Mouse (Mus musculus) heart, embryonic 16.5 days (tissue): ENCODE measurements at regions not wholly inside any gene's neighbourhood (a gene's known extent, or its start where the extent isn't known, plus 50 kb on each side); places are given as distances from the start of the nearest gene placed in this dataset.

Source experiments
- ATAC-seq: fragments of 200-750 bp; cut with Nextera tagmentation; replicated peaks from 2 replicates; pipeline ENCODE4 v1.8.0; 2017; ENCODE audit warnings: moderate number of reproducible peaks; ENCODE audit not compliant: insufficient read depth, low FRiP score; ENCODE audit errors: extremely low read depth
- H3K27ac ChIP-seq: fragments of 300-500 bp; sonication (generic); 2 replicates; pipeline ENCODE4 v1.5.1; 2014; ENCODE audit warnings: mild to moderate bottlenecking, low read length, control low read depth, moderate library complexity
- H3K27me3 ChIP-seq: fragments of 300-500 bp; sonication (generic); 2 replicates; pipeline ENCODE4 v1.6.1; 2014; ENCODE audit warnings: low read length, mixed read lengths; ENCODE audit not compliant: control insufficient read depth, insufficient read depth
- H3K36me3 ChIP-seq: fragments of 300-500 bp; sonication (generic); 2 replicates; pipeline ENCODE4 v1.6.1; 2014; ENCODE audit not compliant: control insufficient read depth, insufficient read depth
- H3K4me1 ChIP-seq: fragments of 300-500 bp; sonication (generic); 2 replicates; pipeline ENCODE4 v1.6.1; 2014; ENCODE audit warnings: low read length, mixed read lengths; ENCODE audit not compliant: control insufficient read depth, insufficient read depth
- H3K4me2 ChIP-seq: fragments of 300-500 bp; sonication (generic); 2 replicates; pipeline ENCODE4 v1.6.1; 2014; ENCODE audit warnings: low read depth, mild to moderate bottlenecking, control low read depth, low read length
- H3K4me3 ChIP-seq: fragments of 300-500 bp; sonication (generic); 2 replicates; pipeline ENCODE4 v1.5.1; 2014; ENCODE audit warnings: mild to moderate bottlenecking, control low read depth, low read length
- H3K9ac ChIP-seq: fragments of 300-500 bp; sonication (generic); 2 replicates; pipeline ENCODE4 v1.6.1; 2014; ENCODE audit warnings: low read length, control low read depth
- H3K9me3 ChIP-seq: fragments of 300-500 bp; sonication (generic); replicated peaks from 2 replicates; pipeline ENCODE4 v1.6.1; 2016; ENCODE audit warnings: low read length; ENCODE audit not compliant: control insufficient read depth
- WGBS: fragments of 180-500 bp; shearing (Covaris S2); extraction: QIAGEN DNeasy Blood & Tissue Kit; methylation state at CpG from one replicate; pipeline ENCODE4 v1.1.7; 2014; 5-methylcytosine and 5-hydroxymethylcytosine counted together

- Histone ChIP-seq H3K27ac (no peak overlapping the region), H3K4me2 (no peak overlapping the region)
- ATAC-seq: no peak
These were observed 73.1 kb upstream of the Hnrnpk start for GRCm38 (mm10) chr13:58476033-58476830.

GRCm38 (mm10) chr13:58475495-58475894 lies 72.4 kb upstream of the Hnrnpk start:
- 48% methylated on average over 6 of the region's 6 CpGs for WGBS
- H3K9me3 ChIP-seq: no peaks in the 10 kb centered on the region
- H3K27me3 ChIP-seq: 0 out of 2 replicates have a peak, but pooled peaks cover 8% of the 10 kb centered on the region
- no peak overlapping the region for H3K27ac ChIP-seq
- no peak overlapping the region for H3K9ac ChIP-seq
- no peak for ATAC-seq
- H3K4me3 ChIP-seq: no peak overlapping the region
- no peak overlapping the region for H3K4me2 ChIP-seq
- peaks cover 5% of the 10 kb centered on the region; the same call in 1 of the 2 replicates for H3K4me1 ChIP-seq
- no peaks in the 10 kb centered on the region for H3K36me3 ChIP-seq

More at GRCm38 (mm10) chr13:58476033-58476830, 73.1 kb upstream of the Hnrnpk start:
- Histone ChIP-seq H3K4me3 (no peak overlapping the region), H3K4me1 (peaks cover 8% of the 10 kb centered on the region), H3K9ac (no peak overlapping the region), H3K9me3 (no peaks in the 10 kb centered on the region), H3K27me3 (0 out of 2 replicates have a peak, but pooled peaks cover 3% of the 10 kb centered on the region), H3K36me3 (no peaks in the 10 kb centered on the region)
- 55% methylated on average over 8 of the region's 9 CpGs for WGBS

GRCm38 (mm10) chr13:58472455-58472854 lies 69.3 kb upstream of the Hnrnpk start:
- Histone ChIP-seq H3K36me3 (no peaks in the 10 kb centered on the region), H3K27me3 (0 out of 2 replicates have a peak, but pooled peaks cover 8% of the 10 kb centered on the region), H3K9ac (no peak overlapping the region), H3K4me2 (no peak overlapping the region), H3K9me3 (peaks cover 7% of the 10 kb centered on the region), H3K4me1 (peaks cover 5% of the 10 kb centered on the region; the same call in 1 of the 2 replicates), H3K4me3 (no peak overlapping the region), H3K27ac (no peak overlapping the region)
- ATAC-seq: no peak
- 77% methylated on average over 14 of the region's 14 CpGs for WGBS

GRCm38 (mm10) chr13:58471704-58472103 lies 68.6 kb upstream of the Hnrnpk start:
- 0 out of 2 replicates have a peak, but pooled peaks cover 8% of the 10 kb centered on the region for H3K27me3 ChIP-seq
- peaks cover 5% of the 10 kb centered on the region; the same call in 1 of the 2 replicates for H3K4me1 ChIP-seq
- no peak for ATAC-seq
- H3K4me2 ChIP-seq: peak overlapping the region; percentile 62
- H3K9me3 ChIP-seq: peaks cover 7% of the 10 kb centered on the region
- H3K4me3 ChIP-seq: peak overlapping the region; percentile 52
- peak overlapping the region; percentile 45 for H3K9ac ChIP-seq
- H3K36me3 ChIP-seq: no peaks in the 10 kb centered on the region
- H3K27ac ChIP-seq: no peak overlapping the region
- 7% methylated on average over 16 of the region's 16 CpGs for WGBS

GRCm38 (mm10) chr13:58469731-58470130 lies 66.6 kb upstream of the Hnrnpk start:
- Histone ChIP-seq H3K9ac (no peak overlapping the region), H3K27ac (no peak overlapping the region), H3K4me1 (peaks cover 5% of the 10 kb centered on the region; the same call in 1 of the 2 replicates), H3K4me3 (no peak overlapping the region), H3K27me3 (0 out of 2 replicates have a peak, but pooled peaks cover 8% of the 10 kb centered on the region), H3K4me2 (no peak overlapping the region), H3K36me3 (no peaks in the 10 kb centered on the region), H3K9me3 (peaks cover 7% of the 10 kb centered on the region)
- ATAC-seq: no peak
- WGBS: 44% methylated on average over 6 of the region's 6 CpGs

- WGBS: 73% methylated on average over 10 of the region's 10 CpGs
These were observed 64.0 kb upstream of the Hnrnpk start for GRCm38 (mm10) chr13:58467097-58467642.

GRCm38 (mm10) chr13:58465206-58466104 lies 62.3 kb upstream of the Hnrnpk start:
- 77% methylated on average over 13 of the region's 13 CpGs for WGBS
- no peaks in the 10 kb centered on the region for H3K27me3 ChIP-seq
- no peak overlapping the region for H3K9ac ChIP-seq

More at GRCm38 (mm10) chr13:58467097-58467642, 64.0 kb upstream of the Hnrnpk start:
- Histone ChIP-seq H3K27ac (no peak overlapping the region), H3K9me3 (peaks cover 7% of the 10 kb centered on the region), H3K9ac (no peak overlapping the region), H3K36me3 (no peaks in the 10 kb centered on the region), H3K4me2 (no peak overlapping the region), H3K4me3 (no peak overlapping the region), H3K27me3 (0 out of 2 replicates have a peak, but pooled peaks cover 5% of the 10 kb centered on the region), H3K4me1 (peaks cover 5% of the 10 kb centered on the region; the same call in 1 of the 2 replicates)
- ATAC-seq: no peak

More at GRCm38 (mm10) chr13:58465206-58466104, 62.3 kb upstream of the Hnrnpk start:
- no peaks in the 10 kb centered on the region for H3K4me1 ChIP-seq
- ATAC-seq: no peak
- H3K9me3 ChIP-seq: peaks cover 7% of the 10 kb centered on the region
- no peak overlapping the region for H3K27ac ChIP-seq
- no peak overlapping the region for H3K4me2 ChIP-seq
- no peak overlapping the region for H3K4me3 ChIP-seq
- H3K36me3 ChIP-seq: no peaks in the 10 kb centered on the region
